Mouse (Mus musculus) heart, adult 2 months (tissue): ENCODE results near the gene Stra6.

Experiments used
- CTCF ChIP-seq: fragments of 200-600 bp; IDR thresholded peaks from 2 replicates; pipeline ENCODE4 v1.8.1; 2022; ENCODE audit warnings: antibody characterized with exemption, mild to moderate bottlenecking, moderate library complexity
- EP300 ChIP-seq: fragments of 200-500 bp; IDR thresholded peaks from 2 replicates; pipeline ENCODE4 v1.6.1; 2011; ENCODE audit warnings: low read depth, low read length, control low read depth; ENCODE audit not compliant: insufficient read depth
- POLR2A ChIP-seq: fragments of 200-500 bp; IDR thresholded peaks from 2 replicates; pipeline ENCODE4 v1.6.1; 2011; ENCODE audit warnings: mild to moderate bottlenecking, low read depth, low read length, control low read depth; ENCODE audit not compliant: insufficient read depth

DNA sequence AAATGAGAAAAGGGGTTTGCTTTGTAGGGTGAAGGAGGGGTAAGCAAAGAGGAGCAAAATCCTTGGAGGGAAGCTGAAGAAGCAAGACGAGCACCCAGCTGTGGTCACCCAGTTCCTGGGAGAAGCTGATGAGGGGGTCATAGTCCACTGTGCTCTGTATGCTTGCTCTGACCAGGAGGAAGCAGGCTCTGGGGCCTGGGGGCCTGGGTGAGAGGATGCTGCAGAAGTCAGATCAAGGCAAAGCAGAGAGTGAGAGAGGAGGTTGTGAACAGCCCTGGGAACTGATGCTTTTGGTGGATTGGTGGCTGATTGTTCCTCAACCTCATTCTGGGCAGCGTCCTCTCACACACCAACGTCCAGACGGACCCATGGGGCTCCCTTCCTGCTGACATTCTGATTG lies 113.6 kb downstream of the Stra6 start:
- TF ChIP-seq CTCF: no peak
- TF ChIP-seq POLR2A: no peak
- no peak for TF ChIP-seq EP300
